Mouse (Mus musculus): Measurements from ENCODE around the gene Tmem88. TPM values are rescaled to one million over a fixed set of nuclear protein-coding genes. Genes with fewer than 3 reads are reported as not detected.

Gene Tmem88
- polyA plus RNA-seq, 1 experiment from 2014 or later: 96.5 TPM

GRCm38 (mm10) chr11:69367616-69368355 is 30.2 kb downstream of the Tmem88 start:
- H3K4me2 ChIP-seq (replicated peaks; ENCODE audit: low read depth, low read length): peak overlapping the region; percentile 77
- H3K4me1 ChIP-seq (ENCODE audit: insufficient read depth, low read depth, low read length): peaks cover 24% of the 10 kb centered on the region
- peak overlapping the region; percentile 100 for H3K27ac ChIP-seq (ENCODE audit: low read length)
- TF ChIP-seq CTCF (IDR thresholded peaks at IDR 0.05) (peak; percentile 1; the same call in 1 of the 2 replicates), EP300 (IDR thresholded peaks at IDR 0.05) (no peak)
- WGBS: 3% methylated on average over 22 of the region's 22 CpGs
- ATAC-seq: no peak
- 0 out of 2 replicates have a peak, but pooled peaks cover 3% of the 10 kb centered on the region for H3K36me3 ChIP-seq (ENCODE audit: insufficient read depth, low read length)
- DNase-seq (ENCODE audit: low spot score): peak; percentile 43
- peak overlapping the region; percentile 95 for H3K9ac ChIP-seq (replicated peaks; ENCODE audit: low read depth)
- H3K27me3 ChIP-seq (replicated peaks; ENCODE audit: insufficient read depth, low read length): no peaks in the 10 kb centered on the region
- peak overlapping the region; percentile 98 for H3K4me3 ChIP-seq (ENCODE audit: low read depth, low read length)
- H3K9me3 ChIP-seq (ENCODE audit: low read length): no peaks in the 10 kb centered on the region

- peak; percentile 7; the same call in 1 of the 2 replicates for ATAC-seq
- peak; percentile 45 for DNase-seq (ENCODE audit: low spot score)
- H3K4me2 ChIP-seq (replicated peaks; ENCODE audit: low read depth, low read length): peak overlapping the region; percentile 77
- peak overlapping the region; percentile 95 for H3K9ac ChIP-seq (replicated peaks; ENCODE audit: low read depth)
- no peaks in the 10 kb centered on the region for H3K27me3 ChIP-seq (replicated peaks; ENCODE audit: insufficient read depth, low read length)
- no peak for TF ChIP-seq CTCF (IDR thresholded peaks at IDR 0.05)
- peak; percentile 55; the same call in 1 of the 2 replicates for TF ChIP-seq EP300 (IDR thresholded peaks at IDR 0.05)
- H3K4me3 ChIP-seq (ENCODE audit: low read depth, low read length): peak overlapping the region; percentile 98
- WGBS: under 1% methylated on average over 22 of the region's 22 CpGs
- peak overlapping the region; percentile 100 for H3K27ac ChIP-seq (ENCODE audit: low read length)
- no peaks in the 10 kb centered on the region for H3K9me3 ChIP-seq (ENCODE audit: low read length)
- H3K36me3 ChIP-seq (ENCODE audit: insufficient read depth, low read length): 0 out of 2 replicates have a peak, but pooled peaks cover 4% of the 10 kb centered on the region
- H3K4me1 ChIP-seq (ENCODE audit: insufficient read depth, low read depth, low read length): peaks cover 24% of the 10 kb centered on the region
Measured at GRCm38 (mm10) chr11:69366855-69367615, 31.0 kb downstream of the Tmem88 start.

DNA sequence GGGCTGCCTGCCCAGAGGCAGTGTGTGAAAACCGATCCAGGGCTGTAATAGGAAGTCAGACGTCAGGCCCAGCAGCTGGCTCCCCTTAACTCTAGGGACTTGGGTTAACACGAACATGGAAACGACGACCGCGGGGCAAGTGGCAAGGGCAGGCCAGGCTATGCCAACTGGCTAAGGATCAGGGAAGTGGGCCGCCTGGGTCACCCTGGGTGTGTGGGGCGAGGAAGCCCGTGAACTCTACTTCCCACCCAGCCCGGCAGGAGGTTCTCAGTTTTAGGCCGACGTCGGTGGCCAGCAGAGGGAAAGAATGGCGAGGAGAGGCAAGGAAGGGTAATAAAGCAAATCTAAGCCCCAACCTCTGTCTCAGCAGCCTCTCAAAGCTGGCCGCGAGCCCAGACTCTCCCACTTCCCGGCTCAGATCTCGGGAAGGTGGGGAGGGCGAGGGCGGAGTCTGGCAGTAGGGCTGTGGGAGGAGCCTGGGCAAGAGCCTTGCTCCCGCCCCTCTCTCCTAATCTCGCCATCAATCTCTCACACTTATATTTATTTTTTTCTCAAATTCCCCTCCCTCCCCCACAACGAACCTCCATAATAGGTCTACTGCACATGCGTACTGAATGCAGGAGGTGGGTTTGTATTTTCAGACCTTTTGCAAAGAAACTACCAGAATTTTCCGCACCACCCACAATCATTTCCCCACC is 31.7 kb downstream of the Tmem88 start:
- Histone ChIP-seq H3K4me3 (ENCODE audit: low read depth, low read length) (peak overlapping the region; percentile 98), H3K27ac (ENCODE audit: low read length) (peak overlapping the region; percentile 100), H3K4me1 (ENCODE audit: insufficient read depth, low read depth, low read length) (peaks cover 24% of the 10 kb centered on the region), H3K4me2 (replicated peaks; ENCODE audit: low read depth, low read length) (peak overlapping the region; percentile 77), H3K9me3 (ENCODE audit: low read length) (no peaks in the 10 kb centered on the region), H3K36me3 (ENCODE audit: insufficient read depth, low read length) (0 out of 2 replicates have a peak, but pooled peaks cover 11% of the 10 kb centered on the region), H3K27me3 (replicated peaks; ENCODE audit: insufficient read depth, low read length) (no peaks in the 10 kb centered on the region), H3K9ac (replicated peaks; ENCODE audit: low read depth) (peak overlapping the region; percentile 26; the same call in 1 of the 2 replicates)
- WGBS: under 1% methylated on average over 25 of the region's 26 CpGs
- ATAC-seq (peak; percentile 81), DNase-seq (ENCODE audit: low spot score) (peak; percentile 100)
- TF ChIP-seq CTCF (IDR thresholded peaks at IDR 0.05): peak; percentile 18; the same call in 1 of the 2 replicates
- no peak; the same call in 1 of the 2 replicates for TF ChIP-seq EP300 (IDR thresholded peaks at IDR 0.05)

GRCm38 (mm10) chr11:69365722-69366121 is 32.3 kb downstream of the Tmem88 start:
- TF ChIP-seq EP300 (IDR thresholded peaks at IDR 0.05) (no peak), CTCF (IDR thresholded peaks at IDR 0.05) (no peak)
- Histone ChIP-seq H3K9me3 (ENCODE audit: low read length) (no peaks in the 10 kb centered on the region), H3K36me3 (ENCODE audit: insufficient read depth, low read length) (peaks cover 17% of the 10 kb centered on the region; the same call in 1 of the 2 replicates), H3K4me1 (ENCODE audit: insufficient read depth, low read depth, low read length) (peaks cover 24% of the 10 kb centered on the region), H3K4me3 (ENCODE audit: low read depth, low read length) (peak overlapping the region; percentile 98), H3K27me3 (replicated peaks; ENCODE audit: insufficient read depth, low read length) (no peaks in the 10 kb centered on the region), H3K9ac (replicated peaks; ENCODE audit: low read depth) (peak overlapping the region; percentile 26; the same call in 1 of the 2 replicates), H3K27ac (ENCODE audit: low read length) (peak overlapping the region; percentile 100), H3K4me2 (replicated peaks; ENCODE audit: low read depth, low read length) (peak overlapping the region; percentile 77)
- ATAC-seq: peak; percentile 14; the same call in 1 of the 2 replicates
- 22% methylated on average over 6 of the region's 6 CpGs for WGBS
- peak; percentile 58 for DNase-seq (ENCODE audit: low spot score)

DNA sequence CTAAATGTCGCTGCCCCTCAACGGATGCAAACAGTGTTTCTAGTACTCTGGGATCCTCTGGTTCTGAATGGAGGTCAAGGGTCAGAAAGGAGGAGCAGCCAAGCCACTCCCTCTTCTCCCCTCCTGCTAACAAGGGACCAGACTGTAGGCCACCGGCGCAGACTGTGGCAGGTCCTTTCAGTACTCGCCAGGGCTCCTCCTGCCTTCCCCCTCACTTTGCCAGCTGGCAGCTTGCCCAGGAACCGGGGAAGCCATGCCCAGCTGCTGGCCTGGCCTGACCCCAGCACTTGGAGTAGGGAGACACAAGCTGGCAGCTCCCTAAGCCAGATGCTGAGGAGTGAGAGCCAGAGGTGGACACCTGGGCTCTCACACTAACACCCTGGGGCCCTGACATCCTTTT is 33.1 kb downstream of the Tmem88 start:
- Histone ChIP-seq H3K36me3 (ENCODE audit: insufficient read depth, low read length) (peaks cover 24% of the 10 kb centered on the region; the same call in 1 of the 2 replicates), H3K4me1 (ENCODE audit: insufficient read depth, low read depth, low read length) (peaks cover 24% of the 10 kb centered on the region)

More for the DNA sequence above, 33.1 kb downstream of the Tmem88 start:
- H3K4me3 ChIP-seq (ENCODE audit: low read depth, low read length): no peak overlapping the region
- H3K9me3 ChIP-seq (ENCODE audit: low read length): no peaks in the 10 kb centered on the region
- no peak overlapping the region for H3K9ac ChIP-seq (replicated peaks; ENCODE audit: low read depth)
- TF ChIP-seq EP300 (IDR thresholded peaks at IDR 0.05) (peak; percentile 9), CTCF (IDR thresholded peaks at IDR 0.05) (no peak; the same call in 1 of the 2 replicates)
- H3K27ac ChIP-seq (ENCODE audit: low read length): peak overlapping the region; percentile 100
- ATAC-seq: peak; percentile 66
- DNase-seq (ENCODE audit: low spot score): peak; percentile 96
- WGBS: 2% methylated on average over 6 of the region's 6 CpGs
- H3K27me3 ChIP-seq (replicated peaks; ENCODE audit: insufficient read depth, low read length): no peaks in the 10 kb centered on the region
- peak overlapping the region; percentile 77 for H3K4me2 ChIP-seq (replicated peaks; ENCODE audit: low read depth, low read length)
